Mouse (Mus musculus) MEL (cell line): Measurements from ENCODE around the gene Col23a1. TPM values are rescaled to one million over a fixed set of nuclear protein-coding genes. Genes with fewer than 3 reads are reported as not detected.
A peak's percentile ranks its signal among the peaks of the same experiment; 100 is the strongest.

Source experiments
- DNase-seq: peaks from one replicate; pipeline ENCODE4 v3.0.0; 2011; ENCODE audit warnings: low read depth, low spot score
- H3K27ac ChIP-seq: 2 replicates; pipeline ENCODE4 v1.5.1; 2012; ENCODE audit warnings: low read depth, mild to moderate bottlenecking, control low read depth, low read length, moderate library complexity; ENCODE audit not compliant: control insufficient read depth
- H3K27me3 ChIP-seq, 2 experiments: fragments of 150-350 bp in 1 of 2; sonication (generic) in 1 of 2; 2 replicates each; pipeline ENCODE4 v1.6.1; 2012; ENCODE audit warnings: low read length in 2 of 2, mild to moderate bottlenecking in 2 of 2, improper control_type of control experiment in 1 of 2, moderate library complexity in 1 of 2; ENCODE audit not compliant: insufficient read depth in 2 of 2, control insufficient read depth in 1 of 2
- H3K36me3 ChIP-seq, 2 experiments: 2 replicates each; pipeline ENCODE4 v1.6.1; 2012 to 2014; ENCODE audit warnings: low read length in 2 of 2, improper control_type of control experiment in 1 of 2, inconsistent platforms in 1 of 2, mild to moderate bottlenecking in 1 of 2; ENCODE audit not compliant: insufficient read depth in 2 of 2, control insufficient read depth in 1 of 2
- H3K4me1 ChIP-seq, 2 experiments: fragments of 150-350 bp in 1 of 2; sonication (generic) in 1 of 2; 2 replicates each; pipeline ENCODE4 v1.6.1; 2012; ENCODE audit warnings: low read length in 2 of 2, improper control_type of control experiment in 1 of 2, mild to moderate bottlenecking in 1 of 2; ENCODE audit not compliant: insufficient read depth in 2 of 2, control insufficient read depth in 1 of 2
- H3K4me3 ChIP-seq, 2 experiments: fragments of 150-350 bp in 1 of 2; sonication (generic) in 1 of 2; 2 replicates each; pipeline ENCODE4 v1.5.1; 2012; ENCODE audit warnings: low read depth in 2 of 2, low read length in 2 of 2, mild to moderate bottlenecking in 2 of 2, moderate library complexity in 2 of 2, control low read depth in 1 of 2, improper control_type of control experiment in 1 of 2; ENCODE audit not compliant: control insufficient read depth in 1 of 2, insufficient read depth in 1 of 2
- H3K79me2 ChIP-seq: 2 replicates; pipeline ENCODE4 v1.6.1; 2012; ENCODE audit warnings: mild to moderate bottlenecking, low read length, moderate library complexity; ENCODE audit not compliant: control insufficient read depth, poor library complexity, insufficient read depth
- H3K9ac ChIP-seq: 2 replicates; pipeline ENCODE4 v1.6.1; 2012; ENCODE audit warnings: low read depth, mild to moderate bottlenecking, control low read depth, low read length, moderate library complexity; ENCODE audit not compliant: control insufficient read depth, poor library complexity, severe bottlenecking
- H3K9me3 ChIP-seq: fragments of 150-350 bp; sonication (generic); replicated peaks from 2 replicates; pipeline ENCODE4 v1.6.1; 2012; ENCODE audit warnings: mild to moderate bottlenecking, low read length, improper control_type of control experiment, moderate library complexity; ENCODE audit not compliant: insufficient read depth
- BHLHE40 ChIP-seq: IDR thresholded peaks from 2 replicates; pipeline ENCODE4 v1.6.1; 2012; ENCODE audit warnings: low read depth, mild to moderate bottlenecking, inconsistent platforms, low read length, improper control_type of control experiment, borderline replicate concordance
- CHD2 ChIP-seq: IDR thresholded peaks from 2 replicates; pipeline ENCODE4 v1.6.1; 2011; ENCODE audit warnings: low read length, improper control_type of control experiment
- CTCF ChIP-seq, 3 experiments: IDR thresholded peaks in 2 of 3; conservative IDR thresholded peaks in 1 of 3; 2 replicates each; pipeline ENCODE4 v1.5.1; 2011 to 2012; ENCODE audit warnings: low read length in 3 of 3, low read depth in 2 of 3, mild to moderate bottlenecking in 2 of 3, improper control_type of control experiment in 1 of 3, inconsistent platforms in 1 of 3, mixed read lengths in 1 of 3, moderate library complexity in 1 of 3; ENCODE audit not compliant: control insufficient read depth in 1 of 3, insufficient read depth in 1 of 3, poor library complexity in 1 of 3, severe bottlenecking in 1 of 3
- E2F4 ChIP-seq: IDR thresholded peaks from 2 replicates; pipeline ENCODE4 v1.6.1; 2011; ENCODE audit warnings: low read depth, low read length, improper control_type of control experiment, borderline replicate concordance
- EP300 ChIP-seq, 2 experiments: IDR thresholded peaks; 2 replicates each; pipeline ENCODE4 v1.6.1; 2011; ENCODE audit warnings: improper control_type of control experiment in 2 of 2, low read length in 2 of 2, low read depth in 1 of 2, mild to moderate bottlenecking in 1 of 2
- ETS1 ChIP-seq: IDR thresholded peaks from 2 replicates; pipeline ENCODE4 v1.6.1; 2012; ENCODE audit warnings: low read depth, mild to moderate bottlenecking, inconsistent platforms, low read length, improper control_type of control experiment, moderate library complexity
- GABPA ChIP-seq: IDR thresholded peaks from 2 replicates; pipeline ENCODE4 v1.6.1; 2012; ENCODE audit warnings: low read depth, mild to moderate bottlenecking, inconsistent platforms, low read length, improper control_type of control experiment, moderate library complexity
- GATA1 ChIP-seq: IDR thresholded peaks from 2 replicates; pipeline ENCODE4 v1.6.1; 2011; ENCODE audit warnings: low read depth, low read length, improper control_type of control experiment
- HCFC1 ChIP-seq: IDR thresholded peaks from 2 replicates; pipeline ENCODE4 v1.6.1; 2012; ENCODE audit warnings: low read depth, mild to moderate bottlenecking, inconsistent platforms, low read length, improper control_type of control experiment, moderate library complexity
- MAFK ChIP-seq: IDR thresholded peaks from 2 replicates; pipeline ENCODE4 v1.6.1; 2011; ENCODE audit warnings: low read depth, mild to moderate bottlenecking, low read length, improper control_type of control experiment, borderline replicate concordance
- MAX ChIP-seq: IDR thresholded peaks from 2 replicates; pipeline ENCODE4 v1.6.1; 2011; ENCODE audit warnings: low read length, improper control_type of control experiment
- MAZ ChIP-seq: IDR thresholded peaks from 2 replicates; pipeline ENCODE4 v1.6.1; 2012; ENCODE audit warnings: low read depth, mild to moderate bottlenecking, inconsistent platforms, low read length, improper control_type of control experiment
- MYB ChIP-seq: IDR thresholded peaks from 2 replicates; pipeline ENCODE4 v1.6.1; 2011; ENCODE audit warnings: mild to moderate bottlenecking, low read depth, low read length, improper control_type of control experiment
- NELFE ChIP-seq: IDR thresholded peaks from 2 replicates; pipeline ENCODE4 v1.6.1; 2011; ENCODE audit warnings: low read depth, low read length, improper control_type of control experiment
- NRF1 ChIP-seq: IDR thresholded peaks from 2 replicates; pipeline ENCODE4 v1.6.1; 2014; ENCODE audit warnings: low read depth, mild to moderate bottlenecking, inconsistent platforms, low read length, improper control_type of control experiment, moderate library complexity; ENCODE audit not compliant: poor library complexity, insufficient read depth, severe bottlenecking
- POLR2A ChIP-seq, 2 experiments: IDR thresholded peaks; 2 replicates each; pipeline ENCODE4 v1.6.1; 2011 to 2012; ENCODE audit warnings: low read length in 2 of 2, mild to moderate bottlenecking in 2 of 2, control low read depth in 1 of 2, improper control_type of control experiment in 1 of 2, low read depth in 1 of 2, moderate library complexity in 1 of 2; ENCODE audit not compliant: control insufficient read depth in 1 of 2, insufficient read depth in 1 of 2, poor library complexity in 1 of 2
- POLR2AphosphoS5 ChIP-seq: IDR thresholded peaks from 2 replicates; pipeline ENCODE4 v1.6.1; 2012; ENCODE audit warnings: low read depth, borderline replicate concordance, mild to moderate bottlenecking, inconsistent platforms, low read length, moderate library complexity, mixed read lengths
- RAD21 ChIP-seq: IDR thresholded peaks from 2 replicates; pipeline ENCODE4 v1.6.1; 2011; ENCODE audit warnings: mild to moderate bottlenecking, low read depth, low read length, improper control_type of control experiment
- SIN3A ChIP-seq: IDR thresholded peaks from 2 replicates; pipeline ENCODE4 v1.6.1; 2012; ENCODE audit warnings: low read length, improper control_type of control experiment, inconsistent platforms
- SMC3 ChIP-seq: IDR thresholded peaks from 2 replicates; pipeline ENCODE4 v1.6.1; 2011; ENCODE audit warnings: low read depth, low read length, improper control_type of control experiment
- TBP ChIP-seq: IDR thresholded peaks from 2 replicates; pipeline ENCODE4 v1.8.0; 2011; ENCODE audit warnings: low read depth, low read length, improper control_type of control experiment
- TCF12 ChIP-seq: IDR thresholded peaks from 2 replicates; pipeline ENCODE4 v1.6.1; 2014; ENCODE audit warnings: low read depth, mild to moderate bottlenecking, inconsistent platforms, low read length, improper control_type of control experiment, moderate library complexity
- UBTF ChIP-seq: IDR thresholded peaks from 2 replicates; pipeline ENCODE4 v1.6.1; 2012; ENCODE audit warnings: low read depth, mild to moderate bottlenecking, inconsistent platforms, low read length, improper control_type of control experiment, moderate library complexity, borderline replicate concordance; ENCODE audit not compliant: insufficient read depth
- USF1 ChIP-seq: IDR thresholded peaks from 2 replicates; pipeline ENCODE4 v1.6.1; 2014; ENCODE audit warnings: low read depth, mild to moderate bottlenecking, inconsistent platforms, low read length, improper control_type of control experiment, moderate library complexity
- ZKSCAN1 ChIP-seq: IDR thresholded peaks from 2 replicates; pipeline ENCODE4 v1.6.1; 2012; ENCODE audit warnings: low read depth, mild to moderate bottlenecking, inconsistent platforms, low read length, improper control_type of control experiment, moderate library complexity
- ZMIZ1 ChIP-seq: IDR thresholded peaks from 2 replicates; pipeline ENCODE4 v1.6.1; 2012; ENCODE audit warnings: low read depth, mild to moderate bottlenecking, inconsistent platforms, low read length, improper control_type of control experiment, moderate library complexity
- ZNF384 ChIP-seq: IDR thresholded peaks from 2 replicates; pipeline ENCODE4 v1.6.1; 2012; ENCODE audit warnings: low read depth, mild to moderate bottlenecking, inconsistent platforms, low read length, improper control_type of control experiment
- polyA plus RNA-seq, 2 experiments: library from polyadenylated mRNA; stranded (reverse) in 1 of 2; unstranded in 1 of 2; fragments of >175 nt in 1 of 2; fragments of >200 nt in 1 of 2; gene quantifications; 2 replicates each; pipeline versions ENCODE4 v1.2.1 to v1.2.4; 2012; ENCODE audit warnings: low replicate concordance in 2 of 2, low read depth in 1 of 2; ENCODE audit not compliant: insufficient read length in 2 of 2, insufficient read depth in 1 of 2, missing spikeins in 1 of 2
- total RNA-seq: library from RNA; depleted of rRNA; stranded (reverse); fragments of 300-350 nt; gene quantifications from 2 replicates; pipeline ENCODE4 v1.2.3, GENCODE M21; 2012

Col23a1 gene
- total and polyA plus RNA-seq, 3 experiments: under 0.01 to 0.03 TPM; not detected in 1

DNA sequence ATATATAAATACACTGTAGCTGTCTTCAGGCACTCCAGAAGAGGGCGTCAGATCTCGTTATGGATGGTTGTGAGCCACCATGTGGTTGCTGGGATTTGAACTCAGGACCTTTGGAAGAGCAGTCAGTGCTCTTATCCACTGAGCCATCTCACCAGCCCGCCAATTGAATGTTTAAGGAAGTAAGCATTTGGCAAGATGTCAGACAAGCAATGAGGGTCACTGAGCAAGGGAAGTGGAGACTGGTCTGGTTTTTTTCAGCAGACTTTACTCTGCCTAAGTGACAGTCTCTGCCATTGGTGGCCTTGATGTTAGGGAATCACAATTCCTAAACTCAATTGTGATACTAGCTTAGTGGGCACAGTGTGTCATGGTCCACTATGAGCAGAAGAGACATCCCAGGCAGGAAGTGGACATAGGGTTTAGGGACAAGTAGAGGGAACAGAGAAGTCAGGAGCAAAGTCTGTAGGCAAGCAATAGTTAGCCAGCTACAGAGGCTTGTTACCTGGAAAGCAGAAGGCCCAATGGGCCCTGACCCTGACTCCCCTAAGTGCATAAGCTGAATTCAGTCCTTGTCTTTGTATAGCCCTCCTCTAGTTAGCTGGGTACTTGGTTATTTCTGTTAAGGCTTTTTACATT is 305.1 kb downstream of the Col23a1 start:
- Histone ChIP-seq H3K9me3 (no peaks in the 10 kb centered on the region), H3K27me3 (no peaks in the 10 kb centered on the region), H3K27ac (peak overlapping the region; percentile 9; the same call in 1 of the 2 replicates), H3K36me3 (peaks cover 31 to 45% of the 10 kb centered on the region in 2 experiments), H3K4me1 (peaks cover 2 to 3% of the 10 kb centered on the region in 2 experiments; a peak in 2 of 4 replicates), H3K4me3 (no peak overlapping the region), H3K79me2 (no peaks in the 10 kb centered on the region; the same call in 1 of the 2 replicates), H3K9ac (no peak overlapping the region)
- DNase-seq: peak; percentile 91
- TF ChIP-seq TCF12: no peak
- peak in 1 of 2 experiments; percentile 51; a peak in 2 of 4 replicates for TF ChIP-seq POLR2A (IDR thresholded peaks at IDR 0.05; ENCODE audit: control insufficient read depth in 1 of 2, insufficient read depth in 1 of 2, low read depth in 1 of 2, low read length in 2 of 2, poor library complexity in 1 of 2)
- TF ChIP-seq NELFE: peak; percentile 5; the same call in 1 of the 2 replicates
- no peak for TF ChIP-seq GABPA
- no peak for TF ChIP-seq BHLHE40
- peak; percentile 71 for TF ChIP-seq POLR2AphosphoS5
- TF ChIP-seq CTCF (IDR thresholded peaks at IDR 0.05 in 2 of 3, conservative IDR thresholded peaks at IDR 0.05 in 1 of 3; ENCODE audit: control insufficient read depth in 1 of 3, insufficient read depth in 1 of 3, low read depth in 2 of 3, low read length in 3 of 3, poor library complexity in 1 of 3, severe bottlenecking in 1 of 3): no peak
- 0 out of 2 replicates have a peak, but pooled peaks have one; percentile 29 for TF ChIP-seq UBTF
- TF ChIP-seq TBP: peak; percentile 94
- TF ChIP-seq ZMIZ1: 0 out of 2 replicates have a peak, but pooled peaks have one; percentile 27
- no peak for TF ChIP-seq MAFK
- 0 out of 2 replicates have a peak, but pooled peaks have one; percentile 18 for TF ChIP-seq SIN3A
- no peak for TF ChIP-seq EP300 (IDR thresholded peaks at IDR 0.05; ENCODE audit: low read depth in 1 of 2, low read length in 2 of 2)
- TF ChIP-seq E2F4: peak; percentile 52; the same call in 1 of the 2 replicates
- TF ChIP-seq HCFC1: 0 out of 2 replicates have a peak, but pooled peaks have one; percentile 29
- TF ChIP-seq ZNF384: peak; percentile 74

DNA sequence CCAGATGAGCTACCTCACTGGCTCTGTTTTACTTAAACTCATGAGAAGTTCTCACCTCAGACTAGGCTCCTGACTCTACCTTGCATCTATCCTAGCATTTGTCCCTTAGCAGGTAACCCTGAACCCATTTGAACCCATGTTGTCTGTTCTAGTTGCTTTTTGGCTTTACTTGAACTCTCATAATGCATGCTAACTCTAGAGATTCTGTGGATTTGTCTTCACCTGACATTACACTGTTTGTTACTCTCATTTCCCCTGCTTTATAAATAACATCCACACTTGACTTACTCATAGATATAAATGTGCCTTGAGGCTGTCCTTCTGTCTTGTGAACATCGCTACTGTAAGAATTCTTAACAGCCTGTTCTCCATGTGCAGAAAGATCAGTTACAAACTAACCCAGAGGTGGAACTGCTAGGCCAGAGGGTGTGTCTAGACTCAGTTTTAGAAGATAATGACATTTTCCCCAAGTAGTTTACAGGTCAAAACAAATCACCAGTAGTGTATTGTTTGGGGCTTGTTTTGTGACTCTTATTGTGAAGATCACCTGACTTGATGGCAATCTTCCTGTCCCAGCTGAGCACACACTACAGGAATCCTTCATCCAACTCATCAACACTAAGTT is 305.9 kb downstream of the Col23a1 start:
- no peak overlapping the region for H3K4me3 ChIP-seq
- H3K79me2 ChIP-seq: no peaks in the 10 kb centered on the region; the same call in 1 of the 2 replicates
- H3K9ac ChIP-seq: no peak overlapping the region
- 0 out of 2 replicates have a peak overlapping the region, but pooled peaks have one; percentile 9 for H3K27ac ChIP-seq
- DNase-seq: peak; percentile 62
- H3K4me1 ChIP-seq: peaks cover 2 to 3% of the 10 kb centered on the region in 2 experiments; a peak in 2 of 4 replicates
- peaks cover 34 to 43% of the 10 kb centered on the region in 2 experiments for H3K36me3 ChIP-seq
- no peaks in the 10 kb centered on the region for H3K9me3 ChIP-seq
- no peaks in the 10 kb centered on the region for H3K27me3 ChIP-seq
- peak in 1 of 2 experiments; percentile 15; a peak in 1 of 4 replicates for TF ChIP-seq POLR2A (IDR thresholded peaks at IDR 0.05; ENCODE audit: control insufficient read depth in 1 of 2, insufficient read depth in 1 of 2, low read depth in 1 of 2, low read length in 2 of 2, poor library complexity in 1 of 2)
- TF ChIP-seq MYB: peak; percentile 32; the same call in 1 of the 2 replicates
- no peak for TF ChIP-seq TBP
- TF ChIP-seq TCF12: no peak
- TF ChIP-seq MAZ: no peak
- no peak for TF ChIP-seq ZMIZ1
- no peak; the same call in 1 of the 2 replicates for TF ChIP-seq NELFE
- no peak for TF ChIP-seq CTCF (IDR thresholded peaks at IDR 0.05 in 2 of 3, conservative IDR thresholded peaks at IDR 0.05 in 1 of 3; ENCODE audit: control insufficient read depth in 1 of 3, insufficient read depth in 1 of 3, low read depth in 2 of 3, low read length in 3 of 3, poor library complexity in 1 of 3, severe bottlenecking in 1 of 3)
- no peak; the same call in 1 of the 2 replicates for TF ChIP-seq SMC3
- no peak for TF ChIP-seq ZKSCAN1
- peak; percentile 39; the same call in 1 of the 2 replicates for TF ChIP-seq USF1
- TF ChIP-seq MAX: no peak
- TF ChIP-seq RAD21: no peak
- TF ChIP-seq NRF1: no peak
- TF ChIP-seq ETS1: 0 out of 2 replicates have a peak, but pooled peaks have one; percentile 5
- TF ChIP-seq POLR2AphosphoS5: no peak; the same call in 1 of the 2 replicates
- TF ChIP-seq CHD2: no peak
- no peak for TF ChIP-seq GATA1
- TF ChIP-seq ZNF384: no peak
